Mouse (Mus musculus) hindbrain, embryonic 16.5 days (tissue): Measurements from ENCODE around the gene Cog8. TPM values are rescaled to one million over a fixed set of nuclear protein-coding genes. Genes with fewer than 3 reads are reported as not detected.

Experiments
- ATAC-seq: fragments of 200-750 bp; cut with Nextera tagmentation; 2 replicates; pipeline ENCODE4 v1.8.0; 2017; ENCODE audit warnings: moderate TSS enrichment, moderate library complexity
- H3K27ac ChIP-seq: fragments of 300-500 bp; sonication (generic); 2 replicates; pipeline ENCODE4 v1.5.1; 2014; ENCODE audit warnings: low read depth, mild to moderate bottlenecking, control low read depth, low read length, moderate library complexity
- H3K27me3 ChIP-seq: fragments of 300-500 bp; sonication (generic); replicated peaks from 2 replicates; pipeline ENCODE4 v1.6.1; 2014; ENCODE audit warnings: low read length; ENCODE audit not compliant: control insufficient read depth, insufficient read depth
- H3K36me3 ChIP-seq: fragments of 300-500 bp; sonication (generic); 2 replicates; pipeline ENCODE4 v1.6.1; 2014; ENCODE audit warnings: mild to moderate bottlenecking, low read length, moderate library complexity, mixed read lengths; ENCODE audit not compliant: control insufficient read depth, insufficient read depth
- H3K4me1 ChIP-seq: fragments of 300-500 bp; sonication (generic); 2 replicates; pipeline ENCODE4 v1.6.1; 2014; ENCODE audit warnings: low read depth, low read length; ENCODE audit not compliant: control insufficient read depth, insufficient read depth
- H3K4me2 ChIP-seq: fragments of 300-500 bp; sonication (generic); 2 replicates; pipeline ENCODE4 v1.6.1; 2014; ENCODE audit warnings: mild to moderate bottlenecking, low read length, control low read depth, moderate library complexity
- H3K4me3 ChIP-seq: fragments of 300-500 bp; sonication (generic); 2 replicates; pipeline ENCODE4 v1.5.1; 2014; ENCODE audit warnings: mild to moderate bottlenecking, low read length, control low read depth, moderate library complexity
- H3K9ac ChIP-seq: fragments of 300-500 bp; sonication (generic); 2 replicates; pipeline ENCODE4 v1.6.1; 2014; ENCODE audit warnings: low read depth, mild to moderate bottlenecking, control low read depth, low read length, moderate library complexity
- H3K9me3 ChIP-seq: fragments of 300-500 bp; sonication (generic); 2 replicates; pipeline ENCODE4 v1.6.1; 2014; ENCODE audit warnings: mild to moderate bottlenecking, low read length, moderate library complexity; ENCODE audit not compliant: control insufficient read depth
- WGBS: fragments of 180-500 bp; shearing (Covaris S2); extraction: QIAGEN DNeasy Blood & Tissue Kit; methylation state at CpG from one replicate; pipeline ENCODE4 v1.1.7; 2014; 5-methylcytosine and 5-hydroxymethylcytosine counted together
- polyA plus RNA-seq: library from polyadenylated mRNA; unstranded; fragments of >200 nt; fragmentation: Nextera tagmentation; extraction: Ambion mirVana; gene quantifications from 2 replicates; pipeline ENCODE4 v1.2.1, GENCODE M21; 2015

The Cog8 gene
- 39.2 and 42.3 TPM in 2 replicates for polyA plus RNA-seq

- Histone ChIP-seq H3K27ac (peak within 1 kb of the TSS; percentile 88), H3K4me2 (peak within 1 kb of the TSS; percentile 83), H3K27me3 (no peaks in the 10 kb centered on the region), H3K4me3 (peak within 1 kb of the TSS; percentile 98), H3K36me3 (peaks cover 26% of the 10 kb centered on the region), H3K9ac (peak within 1 kb of the TSS; percentile 89), H3K9me3 (no peaks in the 10 kb centered on the region), H3K4me1 (peaks cover 15% of the 10 kb centered on the region)
- WGBS = under 1% methylated on average over 87 of the region's 88 CpGs
- ATAC-seq = peak; percentile 97
These were observed at the start of gene Cog8, which contains the start of gene Nip7 for GRCm38 (mm10) chr8:107056076-107056972. Cog8 (minus strand) TSS chr8:107056689. Nip7 (plus strand) TSS chr8:107056877.

- no peaks in the 10 kb centered on the region for H3K27me3 ChIP-seq
- H3K27ac ChIP-seq = no peak overlapping the region
- no peak for ATAC-seq
- H3K9ac ChIP-seq = no peak overlapping the region
- H3K4me1 ChIP-seq = no peaks in the 10 kb centered on the region
- no peak overlapping the region for H3K4me3 ChIP-seq
- H3K9me3 ChIP-seq = no peaks in the 10 kb centered on the region
- H3K4me2 ChIP-seq = no peak overlapping the region
- 9% methylated on average over 4 of the region's 4 CpGs for whole genome bisulfite sequencing
- no peaks in the 10 kb centered on the region for H3K36me3 ChIP-seq
These were observed 48.1 kb upstream of the Cog8 start for GRCm38 (mm10) chr8:107104547-107104946.

DNA sequence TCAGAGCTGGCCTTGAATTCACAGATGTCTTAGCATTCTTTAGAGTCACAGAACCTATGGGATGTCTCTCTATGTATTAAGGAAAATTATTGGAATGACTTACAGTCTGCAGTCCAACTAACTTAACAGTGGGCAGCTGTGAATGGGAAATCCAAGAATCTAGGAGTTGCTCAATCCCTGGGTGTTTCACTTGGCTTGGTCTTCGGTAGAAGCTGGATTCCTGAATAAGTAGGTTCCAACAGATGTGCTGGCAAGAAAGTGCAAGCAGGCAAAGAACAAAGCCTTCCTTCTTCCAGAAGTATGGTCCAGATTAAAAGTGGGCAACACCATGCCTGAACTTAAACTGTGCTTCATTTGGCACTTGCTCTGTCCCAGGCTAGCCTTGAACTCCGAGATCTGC is 44.1 kb upstream of the Cog8 start:
- H3K27me3 ChIP-seq = no peaks in the 10 kb centered on the region
- H3K27ac ChIP-seq = no peak overlapping the region
- H3K4me2 ChIP-seq = no peak overlapping the region
- no peak overlapping the region for H3K4me3 ChIP-seq
- peaks cover 4% of the 10 kb centered on the region for H3K4me1 ChIP-seq
- H3K36me3 ChIP-seq = no peaks in the 10 kb centered on the region
- no peak overlapping the region for H3K9ac ChIP-seq
- WGBS = 91% methylated on average over 2 of the region's 2 CpGs
- no peaks in the 10 kb centered on the region for H3K9me3 ChIP-seq
- ATAC-seq = no peak

- Histone ChIP-seq H3K27ac (peak within 1 kb of the TSS; percentile 90), H3K36me3 (no peaks in the 10 kb centered on the region), H3K9ac (peak within 1 kb of the TSS; percentile 84), H3K4me1 (peaks cover 18% of the 10 kb centered on the region), H3K9me3 (no peaks in the 10 kb centered on the region), H3K4me3 (peak within 1 kb of the TSS; percentile 76), H3K27me3 (no peaks in the 10 kb centered on the region), H3K4me2 (peak within 1 kb of the TSS; percentile 60)
- 3% methylated on average over 32 of the region's 39 CpGs for WGBS
- ATAC-seq = peak; percentile 96
These were observed 40.0 kb upstream of the Cog8 start, which contains the start of gene Terf2 for GRCm38 (mm10) chr8:107096366-107097036. Terf2 (minus strand) TSS chr8:107096547.

DNA sequence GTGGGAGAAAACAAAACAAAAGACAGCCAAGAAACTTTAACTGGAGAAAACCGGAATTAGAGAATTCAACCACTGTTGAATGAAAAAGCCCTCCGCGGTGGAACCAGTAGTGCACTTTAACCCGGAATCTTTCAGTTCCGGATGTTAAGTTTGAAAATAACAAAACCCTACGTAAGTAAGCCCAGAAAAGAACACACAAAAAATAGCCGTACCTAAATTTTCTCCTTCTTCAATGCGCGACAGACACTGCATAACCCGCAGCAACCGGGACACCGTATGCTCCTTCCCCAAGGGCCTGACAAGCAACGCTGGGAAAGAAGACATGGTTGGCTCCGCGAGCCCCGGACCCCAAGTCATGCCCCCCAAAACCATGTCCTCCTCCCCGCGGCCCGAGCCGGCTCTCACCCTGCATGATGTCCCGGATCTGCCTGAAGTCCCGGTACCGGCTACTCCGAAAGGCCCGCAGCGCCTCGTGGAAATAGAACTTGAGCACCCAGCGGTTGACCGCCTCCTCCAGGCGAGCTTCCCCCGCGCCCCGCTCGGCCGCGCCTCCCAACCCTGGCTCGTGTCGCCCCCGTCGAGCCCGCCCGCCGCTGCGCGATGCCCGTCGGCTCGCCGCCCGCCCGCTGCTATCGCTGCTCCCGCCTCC is 39.4 kb upstream of the Cog8 start:
- H3K4me2 ChIP-seq = peak overlapping the region; percentile 60
- peak overlapping the region; percentile 76 for H3K4me3 ChIP-seq
- no peak; the same call in 1 of the 2 replicates for ATAC-seq
- H3K27ac ChIP-seq = peak overlapping the region; percentile 90
- no peaks in the 10 kb centered on the region for H3K27me3 ChIP-seq
- WGBS = under 1% methylated on average over 42 of the region's 53 CpGs
- peaks cover 3% of the 10 kb centered on the region; the same call in 1 of the 2 replicates for H3K36me3 ChIP-seq
- peak overlapping the region; percentile 84 for H3K9ac ChIP-seq
- peaks cover 18% of the 10 kb centered on the region for H3K4me1 ChIP-seq
- no peaks in the 10 kb centered on the region for H3K9me3 ChIP-seq

DNA sequence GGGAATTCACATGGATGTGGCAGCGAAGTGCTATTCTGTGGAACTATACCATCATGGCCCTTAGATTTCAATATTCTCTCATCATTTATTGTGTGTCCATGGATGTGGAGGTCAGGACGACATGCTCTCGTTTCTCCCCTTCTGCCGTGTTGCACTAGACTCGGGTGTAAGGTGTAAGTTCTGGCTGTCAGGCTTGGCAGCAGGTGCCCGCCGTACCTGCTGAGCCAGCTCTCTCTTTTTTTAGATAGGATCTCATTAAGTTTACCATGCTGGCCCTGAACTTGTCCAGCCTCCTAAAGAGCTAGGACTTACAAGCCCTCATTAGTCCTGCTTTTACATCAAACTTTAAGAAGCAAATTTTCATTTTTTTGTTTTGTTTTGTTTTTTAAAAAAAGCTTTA is 34.0 kb upstream of the Cog8 start:
- H3K4me3 ChIP-seq = no peak overlapping the region
- H3K4me1 ChIP-seq = peaks cover 15% of the 10 kb centered on the region
- H3K36me3 ChIP-seq = peaks cover 18% of the 10 kb centered on the region
- no peaks in the 10 kb centered on the region; the same call in 1 of the 2 replicates for H3K9me3 ChIP-seq
- H3K4me2 ChIP-seq = no peak overlapping the region
- no peak overlapping the region for H3K9ac ChIP-seq
- no peaks in the 10 kb centered on the region for H3K27me3 ChIP-seq
- no peak overlapping the region for H3K27ac ChIP-seq
- no peak for ATAC-seq
- WGBS = 95% methylated on average over 7 of the region's 7 CpGs

GRCm38 (mm10) chr8:107088526-107089063 is 32.1 kb upstream of the Cog8 start:
- Histone ChIP-seq H3K9ac (no peak overlapping the region), H3K4me1 (no peaks in the 10 kb centered on the region), H3K4me3 (no peak overlapping the region), H3K27ac (no peak overlapping the region), H3K9me3 (no peaks in the 10 kb centered on the region; the same call in 1 of the 2 replicates), H3K36me3 (peaks cover 18% of the 10 kb centered on the region), H3K27me3 (no peaks in the 10 kb centered on the region), H3K4me2 (no peak overlapping the region)
- no peak for ATAC-seq
- 97% methylated on average over 5 of the region's 5 CpGs for WGBS

DNA sequence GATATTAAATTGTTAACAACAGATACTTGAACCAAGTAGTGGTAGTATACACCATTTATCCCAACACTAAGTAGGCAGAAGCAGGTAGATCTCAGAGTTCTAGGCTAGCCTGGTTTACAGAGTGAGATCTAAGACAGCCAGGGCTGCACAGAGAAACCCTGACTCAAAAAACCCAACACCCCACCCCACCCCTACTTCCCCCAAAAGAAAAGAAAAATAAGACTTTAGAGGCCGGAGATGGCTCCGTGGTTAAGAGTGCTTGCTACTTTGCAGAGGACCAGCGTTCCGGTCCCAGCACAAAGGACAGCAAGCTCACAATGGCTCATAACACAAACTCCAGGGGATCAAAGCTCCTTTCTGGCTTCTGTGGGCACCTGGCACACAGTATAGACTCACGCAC is 29.5 kb upstream of the Cog8 start:
- peaks cover 31% of the 10 kb centered on the region for H3K36me3 ChIP-seq
- no peaks in the 10 kb centered on the region; the same call in 1 of the 2 replicates for H3K9me3 ChIP-seq
- no peak overlapping the region for H3K9ac ChIP-seq
- H3K4me3 ChIP-seq = no peak overlapping the region
- H3K4me1 ChIP-seq = no peaks in the 10 kb centered on the region
- no peak overlapping the region for H3K4me2 ChIP-seq
- ATAC-seq = no peak
- no peak overlapping the region for H3K27ac ChIP-seq
- H3K27me3 ChIP-seq = no peaks in the 10 kb centered on the region
- 98% methylated on average over 5 of the region's 5 CpGs for WGBS
